Mouse (Mus musculus) limb, embryonic 14.5 days (tissue): ENCODE measurements around the gene Por. TPM values are rescaled to one million over a fixed set of nuclear protein-coding genes. Genes with fewer than 3 reads are reported as not detected.

Experiments used
- ATAC-seq: fragments of 200-750 bp; cut with Nextera tagmentation; 2 replicates; pipeline ENCODE4 v1.8.0; 2017; ENCODE audit warnings: low read depth, moderate number of reproducible peaks, moderate TSS enrichment; ENCODE audit not compliant: low FRiP score
- DNase-seq: peaks from one replicate; pipeline ENCODE4 v3.0.0-alpha.2; 2015; ENCODE audit warnings: low spot score
- H3K27ac ChIP-seq: fragments of 300-500 bp; sonication (generic); replicated peaks from 2 replicates; pipeline ENCODE4 v1.5.1; 2014; ENCODE audit warnings: low read depth, mild to moderate bottlenecking, low read length, moderate library complexity, mixed read lengths
- H3K27me3 ChIP-seq: fragments of 300-500 bp; sonication (generic); 2 replicates; pipeline ENCODE4 v1.6.1; 2014; ENCODE audit warnings: low read length, mixed read lengths; ENCODE audit not compliant: control insufficient read depth, insufficient read depth
- H3K36me3 ChIP-seq: fragments of 300-500 bp; sonication (generic); 2 replicates; pipeline ENCODE4 v1.6.1; 2014; ENCODE audit warnings: mild to moderate bottlenecking, low read length, moderate library complexity, mixed read lengths; ENCODE audit not compliant: control insufficient read depth, insufficient read depth
- H3K4me1 ChIP-seq: fragments of 300-500 bp; sonication (generic); 2 replicates; pipeline ENCODE4 v1.6.1; 2014; ENCODE audit warnings: antibody characterized with exemption, low read length, mixed read lengths; ENCODE audit not compliant: control insufficient read depth, insufficient read depth
- H3K4me2 ChIP-seq: fragments of 300-500 bp; sonication (generic); replicated peaks from 2 replicates; pipeline ENCODE4 v1.6.1; 2014; ENCODE audit warnings: low read depth, mild to moderate bottlenecking, low read length, moderate library complexity; ENCODE audit not compliant: severe bottlenecking
- H3K4me3 ChIP-seq: fragments of 300-500 bp; sonication (generic); replicated peaks from 2 replicates; pipeline ENCODE4 v1.5.1; 2014; ENCODE audit warnings: low read length
- H3K9ac ChIP-seq: fragments of 300-500 bp; sonication (generic); 2 replicates; pipeline ENCODE4 v1.6.1; 2014; ENCODE audit warnings: mild to moderate bottlenecking, low read depth, low read length, moderate library complexity; ENCODE audit not compliant: severe bottlenecking
- H3K9me3 ChIP-seq: fragments of 300-500 bp; sonication (generic); 2 replicates; pipeline ENCODE4 v1.6.1; 2016; ENCODE audit warnings: low read length; ENCODE audit not compliant: control insufficient read depth
- POLR2A ChIP-seq: fragments of 200-500 bp; IDR thresholded peaks from 2 replicates; pipeline ENCODE4 v1.8.0; 2012; ENCODE audit warnings: inconsistent platforms, mild to moderate bottlenecking, moderate library complexity, borderline replicate concordance; ENCODE audit not compliant: insufficient read depth, insufficient read length; ENCODE audit errors: extremely low read depth
- WGBS: fragments of 180-500 bp; shearing (Covaris S2); extraction: QIAGEN DNeasy Blood & Tissue Kit; methylation state at CpG from one replicate; pipeline ENCODE4 v1.1.7; 2014; 5-methylcytosine and 5-hydroxymethylcytosine counted together
- polyA plus RNA-seq, 2 experiments: library from polyadenylated mRNA; depleted of rRNA in 1 of 2; stranded (reverse) in 1 of 2; unstranded in 1 of 2; fragments of >200 nt; fragmentation: Nextera tagmentation in 1 of 2; extraction: Ambion mirVana in 1 of 2; gene quantifications; 2 replicates each; pipeline versions ENCODE4 v1.2.1 to v1.2.3; 2012 to 2014

Gene Por
- polyA plus RNA-seq, 2 experiments = 64.7 to 99.2 TPM

DNA sequence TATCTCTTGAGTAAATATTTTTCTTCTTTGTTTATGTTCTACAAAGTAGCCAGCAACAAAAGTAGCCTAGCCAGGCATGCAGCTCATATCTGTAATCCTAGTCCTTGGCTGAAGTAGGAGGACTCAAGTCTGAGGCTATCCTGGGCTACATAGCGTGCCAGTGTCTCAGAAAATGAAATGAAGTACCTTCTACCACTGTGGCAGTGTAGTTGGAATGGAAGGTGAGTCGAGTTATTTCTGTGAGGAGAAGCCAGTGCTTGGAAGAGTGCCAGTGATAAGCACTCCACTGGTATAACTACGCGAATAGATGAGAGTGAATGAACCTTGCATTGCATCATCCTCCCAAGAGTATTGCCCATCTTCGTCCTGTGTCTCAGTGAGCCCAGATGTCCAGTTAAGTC lies 27.9 kb downstream of the Por start:
- no peak overlapping the region for H3K4me2 ChIP-seq
- peaks cover 24% of the 10 kb centered on the region for H3K36me3 ChIP-seq
- H3K27me3 ChIP-seq = no peaks in the 10 kb centered on the region
- H3K4me3 ChIP-seq = no peak overlapping the region
- 88% methylated on average over 5 of the region's 5 CpGs for WGBS
- H3K9ac ChIP-seq = no peak overlapping the region
- no peaks in the 10 kb centered on the region for H3K9me3 ChIP-seq
- ATAC-seq (no peak), DNase-seq (no peak)
- no peak overlapping the region for H3K27ac ChIP-seq
- no peak for TF ChIP-seq POLR2A
- H3K4me1 ChIP-seq = peaks cover 9% of the 10 kb centered on the region; the same call in 1 of the 2 replicates

DNA sequence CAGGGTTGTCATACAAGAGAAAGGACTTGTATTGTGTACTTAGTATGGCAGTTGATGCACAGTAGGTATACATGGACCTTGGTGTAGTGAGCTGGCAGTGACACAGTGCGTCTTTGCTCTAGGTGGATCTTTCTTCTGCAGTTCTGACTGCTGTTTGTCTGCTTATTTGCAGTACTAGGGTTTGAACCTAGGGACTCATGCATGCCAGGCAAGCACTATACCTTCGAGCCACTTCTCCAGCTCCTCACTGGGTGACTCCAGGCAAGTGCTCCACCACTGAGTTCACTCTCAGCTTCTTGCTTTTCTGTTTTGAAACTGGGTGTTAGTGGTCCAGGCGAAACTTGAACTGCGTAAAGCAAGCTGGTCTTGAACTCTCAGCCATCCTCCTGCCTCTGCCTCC lies 31.8 kb downstream of the Por start:
- ATAC-seq (no peak), DNase-seq (no peak)
- H3K9ac ChIP-seq = no peak overlapping the region
- no peak overlapping the region for H3K4me3 ChIP-seq
- TF ChIP-seq POLR2A = no peak
- H3K9me3 ChIP-seq = no peaks in the 10 kb centered on the region
- H3K4me1 ChIP-seq = no peaks in the 10 kb centered on the region
- no peaks in the 10 kb centered on the region for H3K27me3 ChIP-seq
- no peak overlapping the region for H3K4me2 ChIP-seq
- H3K27ac ChIP-seq = no peak overlapping the region
- peaks cover 40% of the 10 kb centered on the region for H3K36me3 ChIP-seq
- 96% methylated on average over 4 of the region's 4 CpGs for WGBS

DNA sequence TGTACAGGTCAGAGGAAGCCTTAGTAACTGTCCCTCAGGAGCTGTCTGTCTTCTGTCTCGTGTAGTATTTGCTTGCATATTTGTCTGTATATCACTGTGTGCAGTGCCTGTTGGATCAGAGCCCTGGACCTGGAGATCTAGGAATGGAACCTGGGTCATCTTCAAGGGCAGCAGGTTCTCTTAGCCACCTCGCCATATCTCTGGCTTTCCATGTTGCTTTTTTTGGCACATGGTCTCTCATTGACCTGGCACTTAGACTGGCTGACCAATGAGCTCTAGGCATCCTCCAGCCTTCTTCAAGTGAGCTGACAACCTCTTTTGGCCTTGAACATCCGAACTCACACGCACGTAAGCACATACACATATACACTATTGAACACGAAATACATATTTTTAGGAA lies 32.4 kb downstream of the Por start:
- Histone ChIP-seq H3K4me2 (no peak overlapping the region), H3K27ac (no peak overlapping the region), H3K9me3 (no peaks in the 10 kb centered on the region), H3K4me1 (no peaks in the 10 kb centered on the region), H3K9ac (no peak overlapping the region), H3K4me3 (no peak overlapping the region), H3K36me3 (peaks cover 44% of the 10 kb centered on the region), H3K27me3 (no peaks in the 10 kb centered on the region)
- WGBS = 86% methylated on average over 6 of the region's 6 CpGs
- no peak for ATAC-seq
- no peak for TF ChIP-seq POLR2A
- DNase-seq = no peak

DNA sequence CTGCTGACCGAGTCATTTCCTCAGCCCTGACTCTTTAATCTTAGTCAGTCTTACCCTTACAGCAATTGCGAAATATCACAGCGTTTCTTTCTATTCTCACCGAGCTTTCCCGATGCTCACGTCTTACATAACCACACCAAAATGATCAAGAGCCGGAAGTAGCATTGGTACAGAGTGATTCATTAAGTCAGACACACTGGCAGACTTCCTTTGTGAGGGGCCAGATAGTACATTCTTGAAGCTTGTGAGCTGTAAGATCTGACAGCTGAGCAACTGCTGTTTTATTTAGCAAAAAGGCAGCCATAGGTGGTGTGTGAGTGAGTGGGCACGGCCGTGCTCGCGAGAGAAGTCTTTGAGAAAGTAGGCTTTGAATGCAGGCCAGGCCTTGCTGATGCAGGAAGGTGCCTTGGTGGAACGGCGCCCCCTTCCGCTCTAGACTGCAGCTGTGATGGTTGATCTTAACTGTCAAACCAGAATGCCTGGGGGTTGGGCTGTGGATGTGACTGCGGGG lies 32.9 kb downstream of the Por start:
- TF ChIP-seq POLR2A = no peak
- H3K9me3 ChIP-seq = no peaks in the 10 kb centered on the region
- no peak overlapping the region for H3K9ac ChIP-seq
- H3K27ac ChIP-seq = no peak overlapping the region
- no peaks in the 10 kb centered on the region for H3K4me1 ChIP-seq
- H3K27me3 ChIP-seq = no peaks in the 10 kb centered on the region
- no peak overlapping the region for H3K4me3 ChIP-seq
- DNase-seq (no peak), ATAC-seq (no peak)
- 80% methylated on average over 15 of the region's 15 CpGs for WGBS
- H3K4me2 ChIP-seq = no peak overlapping the region
- peaks cover 49% of the 10 kb centered on the region for H3K36me3 ChIP-seq

DNA sequence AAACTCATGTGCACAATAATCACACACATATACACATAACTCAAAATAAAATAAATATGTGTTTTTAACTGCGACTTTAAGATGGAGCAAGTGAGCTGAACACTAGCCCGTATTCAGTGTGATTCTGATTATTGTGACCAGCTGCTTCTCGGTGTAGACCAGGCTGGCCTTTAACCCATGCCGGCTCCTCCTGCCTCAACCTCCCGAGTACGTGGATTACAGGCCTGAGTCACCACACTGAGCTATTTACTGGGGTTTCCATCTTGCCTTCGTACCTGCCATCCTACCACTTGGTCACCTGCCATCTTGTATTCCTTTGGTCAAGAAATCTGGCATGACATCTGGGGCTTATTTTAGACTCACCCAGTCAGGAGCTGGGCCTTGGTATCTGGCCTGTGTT lies 33.6 kb downstream of the Por start:
- Histone ChIP-seq H3K9me3 (no peaks in the 10 kb centered on the region), H3K4me2 (no peak overlapping the region), H3K36me3 (peaks cover 50% of the 10 kb centered on the region), H3K9ac (no peak overlapping the region), H3K4me3 (no peak overlapping the region), H3K27me3 (no peaks in the 10 kb centered on the region), H3K27ac (no peak overlapping the region), H3K4me1 (no peaks in the 10 kb centered on the region)
- WGBS = 87% methylated on average over 7 of the region's 7 CpGs
- ATAC-seq = no peak
- TF ChIP-seq POLR2A = no peak
- DNase-seq = no peak

DNA sequence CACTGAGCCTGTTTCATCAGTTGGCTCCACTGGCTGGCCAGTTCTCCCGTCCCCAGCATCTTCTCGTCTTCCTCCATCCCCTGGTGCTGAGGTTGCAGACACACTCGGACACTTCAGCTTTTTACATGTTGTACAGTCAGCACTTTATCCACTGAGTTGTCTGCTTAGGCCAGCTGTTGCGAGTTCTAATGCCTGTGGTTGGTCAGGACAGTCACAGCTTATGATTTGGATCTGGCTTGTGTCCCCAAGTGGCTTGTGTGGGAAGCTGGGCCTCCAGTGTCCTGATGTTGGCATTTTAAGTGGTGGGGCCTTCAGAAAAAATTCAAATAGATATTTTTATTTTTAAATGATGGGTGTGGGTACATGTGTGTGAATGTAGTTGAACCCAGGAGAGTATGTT lies 35.5 kb downstream of the Por start:
- H3K9me3 ChIP-seq = no peaks in the 10 kb centered on the region
- H3K4me1 ChIP-seq = no peaks in the 10 kb centered on the region
- DNase-seq (no peak), ATAC-seq (no peak)
- H3K27ac ChIP-seq = no peak overlapping the region
- no peak overlapping the region for H3K9ac ChIP-seq
- H3K4me3 ChIP-seq = no peak overlapping the region
- no peaks in the 10 kb centered on the region for H3K27me3 ChIP-seq
- TF ChIP-seq POLR2A = no peak
- H3K36me3 ChIP-seq = peaks cover 45% of the 10 kb centered on the region
- WGBS = 96% methylated on average over 4 of the region's 4 CpGs
- H3K4me2 ChIP-seq = no peak overlapping the region
